Mouse (Mus musculus): Measurements from ENCODE around the gene Psme1. TPM values are rescaled to one million over a fixed set of nuclear protein-coding genes. Genes with fewer than 3 reads are reported as not detected.

Psme1 gene
- polyA plus RNA-seq, 1 experiment, result 81.7 TPM

DNA sequence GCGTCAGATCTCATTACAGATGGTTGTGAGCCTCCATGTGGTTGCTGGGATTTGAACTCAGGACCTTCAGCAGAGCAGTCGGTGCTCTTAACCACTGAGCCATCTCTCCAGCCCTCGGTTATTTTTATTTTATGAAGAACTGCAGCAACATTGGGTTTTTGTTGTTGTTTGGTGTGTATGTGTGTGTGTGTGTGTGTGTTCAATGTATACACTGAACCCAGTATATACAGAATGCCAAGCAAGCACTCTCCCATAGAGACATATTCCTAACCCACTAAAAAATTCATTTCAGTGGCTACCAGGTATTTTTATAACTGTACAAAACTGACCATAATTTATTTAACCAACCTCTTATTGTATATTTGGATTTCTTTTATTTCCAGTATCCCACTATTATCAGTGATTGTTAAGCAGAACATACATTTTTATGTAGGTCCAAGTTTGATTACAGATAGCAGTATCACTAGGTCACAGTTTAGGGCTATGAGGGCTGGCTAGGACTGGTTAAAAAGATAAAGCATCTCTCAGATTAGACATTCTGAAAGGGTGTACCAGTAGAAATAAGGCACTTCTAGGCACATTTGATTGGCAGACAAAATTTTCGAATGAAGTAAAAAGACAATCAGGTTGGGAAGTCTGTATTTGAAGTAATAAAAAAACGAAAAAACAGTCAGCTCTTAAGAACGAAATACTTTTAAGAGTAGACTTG lies 19.0 kb upstream of the Psme1 start:
- Histone ChIP-seq H3K36me3 (ENCODE audit: control insufficient read depth, insufficient read depth) (peaks cover 6% of the 10 kb centered on the region), H3K4me2 (ENCODE audit: low read depth) (peak overlapping the region; percentile 96), H3K79me2 (ENCODE audit: control insufficient read depth, insufficient read depth) (no peaks in the 10 kb centered on the region), H3ac (ENCODE audit: control insufficient read depth, insufficient read length) (peak overlapping the region; percentile 55), H3K4me3 (peak overlapping the region; percentile 95), H3K27me3 (ENCODE audit: control insufficient read depth, insufficient read depth, insufficient read length) (no peaks in the 10 kb centered on the region)
- no peak for TF ChIP-seq MYOG (IDR thresholded peaks at IDR 0.05; ENCODE audit: control insufficient read depth in 1 of 3, insufficient read depth in 1 of 3, insufficient read length in 2 of 3, low read depth in 2 of 3)
- no peak for TF ChIP-seq CEBPB (IDR thresholded peaks at IDR 0.05; ENCODE audit: insufficient read depth, poor library complexity, severe bottlenecking)
- no peak for TF ChIP-seq MYOD1 (IDR thresholded peaks at IDR 0.05; ENCODE audit: control insufficient read depth in 1 of 3, insufficient read length in 2 of 3, low read depth in 2 of 3)
- TF ChIP-seq E2F4 (IDR thresholded peaks at IDR 0.05; ENCODE audit: insufficient read depth), result no peak
- TF ChIP-seq REST (IDR thresholded peaks at IDR 0.05; ENCODE audit: insufficient read depth, insufficient read length), result no peak
- no peak for TF ChIP-seq POLR2A (IDR thresholded peaks at IDR 0.05; ENCODE audit: insufficient read length, low read depth)
- no peak for TF ChIP-seq USF1 (IDR thresholded peaks at IDR 0.05; ENCODE audit: low read depth)
- no peak for TF ChIP-seq TCF12 (IDR thresholded peaks at IDR 0.05; ENCODE audit: insufficient read depth, poor library complexity, severe bottlenecking)
- no peak for TF ChIP-seq POLR2AphosphoS2 (IDR thresholded peaks at IDR 0.05; ENCODE audit: insufficient read length, low read depth)
- TF ChIP-seq SRF (IDR thresholded peaks at IDR 0.05; ENCODE audit: control insufficient read depth, insufficient read length, low read depth), result no peak

DNA sequence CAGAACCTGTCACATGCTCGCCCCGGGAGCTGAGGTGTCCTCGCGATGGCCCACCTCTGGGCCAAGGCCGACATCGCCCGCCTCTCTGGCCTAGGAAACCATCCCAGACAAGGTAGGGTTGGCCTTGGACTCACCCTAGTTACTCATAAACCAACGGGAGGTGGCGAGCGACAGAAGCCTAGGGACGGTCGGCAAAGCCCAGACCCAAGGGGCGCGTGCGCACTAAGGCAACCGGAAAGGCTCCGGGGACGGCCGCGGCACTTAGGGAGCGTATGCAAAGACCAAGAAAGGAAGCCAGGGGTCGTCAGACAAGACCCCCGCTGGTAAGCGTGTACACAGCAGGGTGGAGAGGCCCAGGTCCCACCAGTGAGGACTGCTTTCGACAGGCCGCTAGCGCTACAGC lies 18.1 kb upstream of the Psme1 start, which contains the start of gene Dcaf11:
Gene Dcaf11, plus strand, starts transcription at position 208 of the 403 bp plus-strand sequence.
- no peaks in the 10 kb centered on the region for H3K79me2 ChIP-seq (ENCODE audit: control insufficient read depth, insufficient read depth)
- peaks cover 6% of the 10 kb centered on the region for H3K36me3 ChIP-seq (ENCODE audit: control insufficient read depth, insufficient read depth)
- H3K27me3 ChIP-seq (ENCODE audit: control insufficient read depth, insufficient read depth, insufficient read length), result no peaks in the 10 kb centered on the region
- peak within 1 kb of the TSS; percentile 95 for H3K4me3 ChIP-seq
- TF ChIP-seq E2F4 (IDR thresholded peaks at IDR 0.05; ENCODE audit: insufficient read depth) (no peak), POLR2A (IDR thresholded peaks at IDR 0.05; ENCODE audit: insufficient read length, low read depth) (peak; percentile 57)
- H3K4me2 ChIP-seq (ENCODE audit: low read depth), result peak within 1 kb of the TSS; percentile 96
- peak within 1 kb of the TSS; percentile 55 for H3ac ChIP-seq (ENCODE audit: control insufficient read depth, insufficient read length)

DNA sequence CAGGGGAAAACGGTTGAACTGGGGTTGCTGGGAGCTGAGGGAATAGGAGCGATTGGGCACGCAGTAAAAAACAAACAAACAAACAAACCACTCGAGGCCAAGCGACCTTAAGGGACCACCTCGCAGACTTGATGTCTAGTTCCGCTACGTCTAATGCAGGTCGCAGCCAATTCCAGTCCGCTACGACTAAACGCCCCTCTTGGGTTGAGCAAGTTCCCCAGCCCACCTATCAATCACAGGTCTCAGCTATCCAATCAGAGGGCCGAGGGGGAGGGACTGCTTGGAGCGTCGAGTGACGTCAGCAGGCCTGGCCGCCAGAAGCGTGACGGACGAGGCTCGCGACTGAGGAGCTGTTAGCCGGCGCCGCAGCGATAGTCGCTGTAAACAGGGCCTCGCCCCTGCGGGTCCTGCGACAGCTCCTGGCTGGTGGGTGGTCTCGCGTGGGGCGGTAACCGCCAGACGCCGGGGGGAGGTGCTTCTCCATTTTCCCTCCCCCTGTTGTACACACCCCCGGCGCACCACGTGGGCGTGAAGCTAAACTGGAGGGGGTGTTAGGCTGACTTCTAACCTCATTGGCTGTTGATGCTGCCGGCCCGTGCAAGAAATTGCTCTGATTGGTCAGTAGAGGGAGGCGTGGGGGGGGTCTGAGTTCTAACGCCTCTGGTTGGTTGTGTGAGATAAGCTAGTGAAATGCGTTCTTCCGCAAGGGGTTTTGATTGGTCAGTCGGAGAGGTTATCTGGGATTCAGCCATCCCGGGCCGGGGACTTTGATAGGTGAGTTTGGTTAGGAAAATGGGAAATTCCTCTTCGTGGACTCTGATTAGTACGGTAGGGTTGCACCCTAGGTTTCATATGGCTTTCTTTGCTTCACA lies 17.5 kb upstream of the Psme1 start, which contains the start of gene A730061H03Rik:
Gene A730061H03Rik, minus strand, starts transcription at position 205 of the 872 bp plus-strand sequence.
- Histone ChIP-seq H3K4me2 (ENCODE audit: low read depth) (peak within 1 kb of the TSS; percentile 96), H3K4me3 (peak within 1 kb of the TSS; percentile 95)
- TF ChIP-seq POLR2A (IDR thresholded peaks at IDR 0.05; ENCODE audit: insufficient read length, low read depth) (peak; percentile 50), REST (IDR thresholded peaks at IDR 0.05; ENCODE audit: insufficient read depth, insufficient read length) (no peak), MAX (IDR thresholded peaks at IDR 0.05; ENCODE audit: low read depth) (peak; percentile 8), CEBPB (IDR thresholded peaks at IDR 0.05; ENCODE audit: insufficient read depth, poor library complexity, severe bottlenecking) (peak; percentile 49; the same call in 1 of the 2 replicates), E2F4 (IDR thresholded peaks at IDR 0.05; ENCODE audit: insufficient read depth) (no peak), MYOD1 (IDR thresholded peaks at IDR 0.05; ENCODE audit: control insufficient read depth in 1 of 3, insufficient read length in 2 of 3, low read depth in 2 of 3) (peak in 1 of 3 experiments; percentile 4), POLR2AphosphoS2 (IDR thresholded peaks at IDR 0.05; ENCODE audit: insufficient read length, low read depth) (peak; percentile 66), MYOG (IDR thresholded peaks at IDR 0.05; ENCODE audit: control insufficient read depth in 1 of 3, insufficient read depth in 1 of 3, insufficient read length in 2 of 3, low read depth in 2 of 3) (no peak), TCF3 (IDR thresholded peaks at IDR 0.05; ENCODE audit: insufficient read length, low read depth) (no peak), TCF12 (IDR thresholded peaks at IDR 0.05; ENCODE audit: insufficient read depth, poor library complexity, severe bottlenecking) (no peak), SRF (IDR thresholded peaks at IDR 0.05; ENCODE audit: control insufficient read depth, insufficient read length, low read depth) (no peak), USF1 (IDR thresholded peaks at IDR 0.05; ENCODE audit: low read depth) (peak; percentile 93)

DNA sequence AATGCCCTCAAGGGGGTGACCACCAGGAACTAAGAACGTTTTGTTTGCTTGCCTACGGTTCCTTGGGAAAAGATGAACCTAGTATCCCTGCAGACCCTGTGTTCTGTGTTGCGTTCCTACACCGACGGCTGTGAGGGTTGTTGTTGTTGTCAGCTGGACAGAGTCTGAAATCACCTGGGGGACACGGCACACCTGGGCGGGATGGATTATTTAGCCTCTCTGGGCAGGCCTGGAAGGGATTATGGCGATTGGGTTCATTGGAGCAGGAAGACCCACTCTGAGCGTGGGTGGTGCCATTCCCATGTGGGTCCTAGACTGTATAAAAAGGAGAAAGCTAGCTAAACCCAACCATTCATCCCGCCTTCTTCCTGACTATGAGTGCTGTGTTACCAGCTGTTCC lies 16.1 kb upstream of the Psme1 start:
- Histone ChIP-seq H3K4me2 (ENCODE audit: low read depth) (peak overlapping the region; percentile 87), H3ac (ENCODE audit: control insufficient read depth, insufficient read length) (no peak overlapping the region), H3K36me3 (ENCODE audit: control insufficient read depth, insufficient read depth) (peaks cover 15% of the 10 kb centered on the region), H3K79me2 (ENCODE audit: control insufficient read depth, insufficient read depth) (no peaks in the 10 kb centered on the region), H3K27me3 (ENCODE audit: control insufficient read depth, insufficient read depth, insufficient read length) (no peaks in the 10 kb centered on the region), H3K4me3 (no peak overlapping the region)
- TF ChIP-seq SRF (IDR thresholded peaks at IDR 0.05; ENCODE audit: control insufficient read depth, insufficient read length, low read depth) (no peak), MYOG (IDR thresholded peaks at IDR 0.05; ENCODE audit: control insufficient read depth in 1 of 3, insufficient read depth in 1 of 3, insufficient read length in 2 of 3, low read depth in 2 of 3) (no peak), TCF3 (IDR thresholded peaks at IDR 0.05; ENCODE audit: insufficient read length, low read depth) (no peak), USF1 (IDR thresholded peaks at IDR 0.05; ENCODE audit: low read depth) (no peak), TCF12 (IDR thresholded peaks at IDR 0.05; ENCODE audit: insufficient read depth, poor library complexity, severe bottlenecking) (no peak), REST (IDR thresholded peaks at IDR 0.05; ENCODE audit: insufficient read depth, insufficient read length) (no peak), CEBPB (IDR thresholded peaks at IDR 0.05; ENCODE audit: insufficient read depth, poor library complexity, severe bottlenecking) (no peak), POLR2AphosphoS2 (IDR thresholded peaks at IDR 0.05; ENCODE audit: insufficient read length, low read depth) (no peak), POLR2A (IDR thresholded peaks at IDR 0.05; ENCODE audit: insufficient read length, low read depth) (no peak), MYOD1 (IDR thresholded peaks at IDR 0.05; ENCODE audit: control insufficient read depth in 1 of 3, insufficient read length in 2 of 3, low read depth in 2 of 3) (no peak), MAX (IDR thresholded peaks at IDR 0.05; ENCODE audit: low read depth) (no peak)

More for the DNA sequence above, 17.5 kb upstream of the Psme1 start, which contains the start of gene A730061H03Rik:
- no peaks in the 10 kb centered on the region for H3K27me3 ChIP-seq (ENCODE audit: control insufficient read depth, insufficient read depth, insufficient read length)
- no peaks in the 10 kb centered on the region for H3K79me2 ChIP-seq (ENCODE audit: control insufficient read depth, insufficient read depth)
- H3ac ChIP-seq (ENCODE audit: control insufficient read depth, insufficient read length), result peak within 1 kb of the TSS; percentile 55
- peaks cover 10% of the 10 kb centered on the region for H3K36me3 ChIP-seq (ENCODE audit: control insufficient read depth, insufficient read depth)

Data from myocyte (in vitro differentiated cells).